Mouse (Mus musculus) thymus, postnatal 36 days (tissue): ENCODE data around the gene Phox2b.

Experiments
- DNase-seq, 2 experiments: peaks; one replicate each; pipeline ENCODE4 v3.0.0; 2022; ENCODE audit warnings: mixed read lengths in 2 of 2

Phox2b gene

GRCm38 (mm10) chr5:67090856-67091255 lies 8.2 kb downstream of the Phox2b start:
- no peak for DNase-seq

DNA sequence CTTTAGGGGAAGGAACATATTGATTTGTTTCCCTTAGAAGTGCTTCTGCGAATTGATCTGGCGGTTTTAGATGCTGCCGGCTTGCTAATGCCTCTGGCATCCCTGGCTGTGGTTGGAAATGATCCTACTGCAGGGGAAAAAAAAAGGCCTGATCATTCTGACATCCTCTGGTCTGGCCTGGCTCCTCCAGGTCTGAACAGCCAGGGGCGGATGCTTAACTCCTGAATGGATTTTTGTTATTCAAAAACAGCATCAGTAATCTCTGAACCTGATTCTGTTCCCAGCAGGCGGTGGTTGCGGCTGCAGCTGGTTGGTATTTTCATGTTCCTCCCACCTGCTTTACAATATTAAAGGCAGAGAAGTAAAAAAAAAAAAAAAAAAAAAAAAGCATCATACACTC lies 16.0 kb downstream of the Phox2b start:
- DNase-seq: no peak

GRCm38 (mm10) chr5:67063596-67063995 lies 35.5 kb downstream of the Phox2b start:
- DNase-seq: no peak

GRCm38 (mm10) chr5:67060519-67060918 lies 38.6 kb downstream of the Phox2b start:
- DNase-seq: no peak

- DNase-seq: no peak
Observed at GRCm38 (mm10) chr5:67057803-67058202, 41.3 kb downstream of the Phox2b start.

DNA sequence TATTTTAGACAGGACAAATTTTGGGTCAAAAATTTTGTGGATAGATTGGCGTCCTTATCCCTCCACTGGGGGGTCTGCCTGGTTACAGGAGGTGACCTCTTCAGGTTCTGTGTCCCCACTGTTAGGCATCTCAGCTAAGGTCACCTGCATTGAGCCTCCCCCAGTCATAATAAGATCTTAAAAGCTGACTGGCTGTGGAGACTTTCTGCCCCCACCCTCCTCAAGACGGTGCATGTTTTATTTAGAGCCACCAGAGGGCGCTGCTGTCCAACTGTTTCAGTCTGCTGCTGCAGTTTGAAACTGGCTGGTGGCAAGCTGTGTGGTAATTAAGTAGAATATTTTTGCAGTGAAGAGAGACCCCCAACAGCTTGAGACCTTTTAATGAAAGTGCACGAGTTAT lies 51.1 kb downstream of the Phox2b start:
- DNase-seq: no peak
